Mouse (Mus musculus) spleen, adult 10 weeks (tissue): ENCODE data around the gene Rsg1. TPM values are rescaled to one million over a fixed set of nuclear protein-coding genes. Genes with fewer than 3 reads are reported as not detected.

Source experiments
- polyA plus RNA-seq: library from polyadenylated mRNA; stranded (reverse); fragments of 350-450 nt; fragmentation: Illumina TruSeq; extraction: RNeasy Lipid Tissue Mini Kit (QIAGEN cat#74804); gene quantifications from one replicate; pipeline ENCODE4 v1.2.3, GENCODE M21; 2015; ENCODE audit warnings: low replicate concordance; ENCODE audit not compliant: insufficient read depth

Rsg1 gene
- 0.39 TPM for polyA plus RNA-seq

DNA sequence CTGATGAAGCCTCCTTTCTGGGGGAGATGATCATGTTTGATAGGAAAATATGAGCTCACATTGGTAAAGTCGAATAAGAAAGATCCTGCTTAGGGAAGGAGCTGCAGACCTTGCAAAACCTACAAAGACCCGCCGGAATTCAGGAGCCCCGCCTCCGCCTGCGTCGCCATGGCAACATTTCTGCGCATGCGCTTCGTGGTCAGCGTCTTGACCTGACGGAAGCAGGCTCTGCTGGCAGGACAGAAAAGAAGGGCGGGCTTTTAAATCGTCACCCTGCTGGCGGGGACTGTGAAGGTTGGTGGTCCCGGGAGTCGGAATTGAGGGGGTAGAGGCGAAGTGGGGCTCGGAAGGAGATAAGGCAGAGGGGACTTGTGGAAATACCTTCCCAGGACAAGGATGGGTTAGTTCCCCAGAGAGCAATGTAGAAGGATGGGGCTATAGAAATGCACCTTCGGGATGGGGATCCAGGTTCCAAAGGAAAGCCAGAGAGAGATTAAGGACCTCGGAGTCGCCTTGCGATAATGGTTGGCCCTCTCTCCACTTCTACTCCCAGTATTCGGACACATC is at the start of gene Rsg1:
Gene Rsg1, plus strand, starts transcription at position 187 of the 567 bp plus-strand sequence.

DNA sequence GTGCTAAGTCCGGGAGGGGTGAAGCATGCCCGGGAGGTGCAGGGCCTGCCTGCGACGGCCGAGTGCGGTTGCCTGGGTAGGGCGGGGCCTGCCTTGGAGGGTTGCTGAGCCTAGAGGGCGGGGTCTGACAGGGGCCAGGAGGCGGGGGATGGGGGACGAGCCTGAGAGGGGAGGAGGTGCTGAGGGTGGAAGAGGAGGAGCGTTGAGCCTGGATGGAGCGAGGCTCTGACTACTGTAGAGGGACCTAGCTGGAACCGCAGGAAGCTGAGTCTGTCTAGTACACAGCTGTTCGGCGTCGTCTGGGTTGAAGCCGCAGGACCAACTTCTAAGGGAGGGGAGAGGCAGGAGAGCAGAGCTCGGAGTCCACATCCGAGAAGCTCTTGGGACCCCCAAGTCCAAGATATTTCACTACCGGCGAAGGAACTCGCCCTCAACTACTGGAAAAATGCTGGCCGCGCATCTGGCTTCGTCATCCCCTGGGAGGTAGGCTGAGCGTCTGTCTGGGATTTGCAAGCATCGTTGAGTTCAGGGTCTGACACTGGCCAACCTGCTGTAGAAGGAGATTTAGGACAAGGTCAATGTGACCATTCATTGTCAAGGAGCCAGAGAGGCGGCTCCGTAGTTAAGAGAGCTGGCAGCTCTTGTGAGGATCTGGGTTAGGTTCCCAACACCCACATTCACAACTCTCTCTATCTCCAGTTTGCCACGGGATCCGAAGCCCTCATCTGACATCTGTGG is 25.8 kb downstream of the Rsg1 start, which contains the start of gene Arhgef19:
Gene Arhgef19, plus strand, starts transcription at position 112 of the 738 bp plus-strand sequence.

Other genes starting within 250 kb of the Rsg1 start
- 27.2 TPM for gene Atp13a2, start 227.1 kb upstream of the Rsg1 start, polyA plus RNA-seq
- 0.58 TPM for gene Mfap2, start 203.5 kb upstream of the Rsg1 start, polyA plus RNA-seq
- 4.0 TPM for gene Crocc, start 153.4 kb upstream of the Rsg1 start, polyA plus RNA-seq
- 59.1 TPM for gene Necap2, start 135.6 kb upstream of the Rsg1 start, polyA plus RNA-seq
- not detected for gene Spata21, start 125.6 kb upstream of the Rsg1 start, polyA plus RNA-seq
- 35.3 TPM for gene Szrd1, start 74.2 kb upstream of the Rsg1 start, polyA plus RNA-seq
- gene Fbxo42, start 66.0 kb upstream of the Rsg1 start, polyA plus RNA-seq, result 11.9 TPM
- gene Arhgef19, start 25.5 kb downstream of the Rsg1 start, polyA plus RNA-seq, result not detected
- gene Epha2, start 87.3 kb downstream of the Rsg1 start, polyA plus RNA-seq, result 1.8 TPM
- gene Fam131c, start 154.3 kb downstream of the Rsg1 start, polyA plus RNA-seq, result not detected
- not detected for gene Clcnka, start 184.8 kb downstream of the Rsg1 start, polyA plus RNA-seq
- gene Clcnkb, start 202.1 kb downstream of the Rsg1 start, polyA plus RNA-seq, result not detected
- 0.52 TPM for gene Hspb7, start 206.8 kb downstream of the Rsg1 start, polyA plus RNA-seq
- not detected for gene Srarp, start 222.1 kb downstream of the Rsg1 start, polyA plus RNA-seq
- 6.5 TPM for gene Zbtb17, start 230.7 kb downstream of the Rsg1 start, polyA plus RNA-seq